Mouse (Mus musculus) naive thymus-derived CD4-positive, alpha-beta T cell, adult 2 months (primary cell): ENCODE results near the gene Arhgef5.
A peak's percentile ranks its signal among the peaks of the same experiment; 100 is the strongest.
"Not testable (repeated sequence)": the region's sequence is repeated elsewhere in the genome, so short reads cannot be mapped to it uniquely, and the experiment has no call there.

Experiments used
- DNase-seq: peaks from one replicate; pipeline ENCODE4 v3.0.0-alpha.2; 2011; ENCODE audit warnings: low read depth

Gene Arhgef5

GRCm38 (mm10) chr6:43265363-43266041 lies at the start of gene Arhgef5:
TSS of gene Arhgef5 (plus strand) at chr6:43265582.
- peak; percentile 17 for DNase-seq

DNA sequence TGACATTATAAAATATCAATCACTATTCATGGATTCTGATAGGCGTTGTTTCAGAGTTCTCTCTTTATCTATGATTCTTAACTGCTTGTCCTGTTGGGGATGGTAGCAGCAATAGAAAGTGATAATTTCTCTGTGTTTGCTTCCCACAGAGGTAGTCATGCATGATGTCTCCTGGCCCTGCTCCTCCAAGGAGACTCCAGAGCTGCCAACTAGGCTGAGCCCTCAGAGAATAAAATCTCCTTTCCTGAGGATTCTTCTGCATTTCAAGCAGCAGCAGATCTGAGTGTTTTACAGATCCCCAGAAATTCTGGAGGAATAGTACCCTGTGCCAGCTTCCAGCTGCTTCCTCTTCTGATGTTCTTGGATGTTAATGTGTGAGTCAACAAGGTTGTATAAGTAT lies 34.1 kb upstream of the Arhgef5 start, which contains the start of gene Olfr47:
Gene Olfr47, plus strand, starts transcription at position 275 of the 400 bp plus-strand sequence.
- not testable (repeated sequence) for DNase-seq

DNA sequence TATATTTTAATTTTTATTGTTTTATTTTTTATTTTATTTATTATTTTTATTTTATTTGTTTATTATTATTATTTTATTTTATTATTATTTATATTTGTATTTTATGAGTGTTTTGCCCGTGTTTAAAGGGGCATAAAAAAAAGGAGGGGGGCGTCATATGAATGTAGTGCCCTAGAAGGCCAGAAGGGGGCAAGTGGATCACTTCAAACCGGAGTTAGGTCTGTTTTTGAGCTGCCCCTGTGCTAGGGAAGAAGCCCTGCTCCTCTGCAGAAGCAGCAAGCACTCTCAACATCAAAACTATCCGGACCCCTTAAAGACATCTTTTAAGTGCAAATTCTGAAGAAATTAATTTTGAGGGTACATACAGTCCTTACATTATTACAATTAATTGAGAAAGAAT lies 23.3 kb upstream of the Arhgef5 start:
- DNase-seq: no peak

GRCm38 (mm10) chr6:43247396-43247795 lies 18.0 kb upstream of the Arhgef5 start:
- no peak for DNase-seq

- DNase-seq: no peak
Observed at GRCm38 (mm10) chr6:43252994-43253393, 12.4 kb upstream of the Arhgef5 start.

- DNase-seq: peak; percentile 13
Observed at GRCm38 (mm10) chr6:43254193-43254926, 11.0 kb upstream of the Arhgef5 start.

- DNase-seq: no peak
Observed at GRCm38 (mm10) chr6:43260756-43261155, 4.6 kb upstream of the Arhgef5 start.

- peak; percentile 28 for DNase-seq
Observed at GRCm38 (mm10) chr6:43266356-43266755, 974 bp downstream of the Arhgef5 start.

- no peak for DNase-seq
Observed at GRCm38 (mm10) chr6:43272597-43272996, 7.2 kb downstream of the Arhgef5 start.

- no peak for DNase-seq
Observed at GRCm38 (mm10) chr6:43274123-43274522, 8.7 kb downstream of the Arhgef5 start.

DNA sequence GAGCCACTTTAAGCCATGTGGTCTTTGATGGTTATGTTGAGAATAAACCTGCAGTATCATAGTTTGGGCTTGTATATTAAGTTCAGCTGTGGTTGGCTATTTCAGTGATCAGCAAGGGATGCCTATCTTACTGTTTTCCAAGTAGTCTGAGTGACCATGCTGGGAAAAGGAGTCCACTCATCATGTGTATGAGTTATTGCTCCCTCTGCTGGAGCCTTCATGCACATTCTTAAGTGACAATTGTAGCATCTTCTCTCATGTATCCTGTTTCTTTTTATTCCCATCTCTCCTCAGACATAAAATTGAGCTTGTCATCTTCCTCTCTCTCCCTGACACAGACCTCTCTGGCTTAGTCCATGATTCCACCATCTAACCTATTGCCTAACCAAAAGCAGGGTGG lies 12.9 kb downstream of the Arhgef5 start:
- peak; percentile 8 for DNase-seq

DNA sequence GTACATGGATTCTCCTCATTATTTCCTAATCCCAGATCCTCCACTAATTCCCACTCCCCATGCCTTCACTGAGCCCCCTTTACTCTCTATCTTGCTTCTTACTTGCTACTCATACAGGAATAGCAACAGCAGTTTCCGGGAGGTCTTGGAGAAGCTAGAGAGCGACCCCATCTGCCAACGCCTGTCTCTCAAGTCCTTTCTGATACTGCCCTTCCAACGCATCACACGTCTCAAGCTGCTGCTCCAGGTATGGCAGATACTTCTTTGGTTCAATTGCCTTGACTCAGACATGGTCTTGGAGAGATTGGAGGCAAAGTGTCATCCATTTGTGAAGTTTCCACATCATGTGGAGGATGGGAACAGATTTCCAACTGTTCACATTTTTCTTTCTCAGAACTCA lies 15.1 kb downstream of the Arhgef5 start:
- DNase-seq: no peak

- DNase-seq: no peak
Observed at GRCm38 (mm10) chr6:43292041-43292440, 26.7 kb downstream of the Arhgef5 start.

DNA sequence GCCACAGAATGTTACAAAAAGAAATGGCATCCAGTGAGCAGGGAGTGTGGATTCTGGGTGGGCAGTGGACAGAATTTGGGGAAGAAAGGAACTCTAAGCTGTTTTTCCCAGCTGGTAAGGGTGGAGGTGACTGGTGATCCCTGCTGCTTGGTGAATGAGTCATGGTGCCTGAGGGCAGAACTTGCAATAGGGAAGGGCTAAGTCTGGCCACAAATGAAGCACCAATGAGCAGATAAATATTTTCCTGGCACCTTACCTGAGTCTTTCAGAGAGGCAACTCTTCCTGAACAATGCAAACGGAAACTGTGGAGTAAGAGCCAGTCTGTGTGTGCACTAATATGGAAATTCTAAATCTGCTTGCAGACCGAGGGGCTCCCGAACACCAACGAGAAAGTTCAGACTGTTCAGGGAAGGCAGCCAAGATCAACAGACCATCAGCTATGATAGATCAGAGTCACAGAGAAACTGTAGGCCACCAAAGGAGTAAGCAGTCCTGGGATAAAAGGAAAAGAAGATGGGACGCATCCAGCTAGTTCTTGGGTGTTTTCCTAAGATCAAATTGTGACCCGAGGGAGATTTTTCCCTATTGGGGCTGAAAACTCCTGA lies 27.2 kb downstream of the Arhgef5 start:
- DNase-seq: no peak

- DNase-seq: no peak
Observed at GRCm38 (mm10) chr6:43293175-43293574, 27.8 kb downstream of the Arhgef5 start.

GRCm38 (mm10) chr6:43295908-43296307 lies 30.5 kb downstream of the Arhgef5 start:
- no peak for DNase-seq

DNA sequence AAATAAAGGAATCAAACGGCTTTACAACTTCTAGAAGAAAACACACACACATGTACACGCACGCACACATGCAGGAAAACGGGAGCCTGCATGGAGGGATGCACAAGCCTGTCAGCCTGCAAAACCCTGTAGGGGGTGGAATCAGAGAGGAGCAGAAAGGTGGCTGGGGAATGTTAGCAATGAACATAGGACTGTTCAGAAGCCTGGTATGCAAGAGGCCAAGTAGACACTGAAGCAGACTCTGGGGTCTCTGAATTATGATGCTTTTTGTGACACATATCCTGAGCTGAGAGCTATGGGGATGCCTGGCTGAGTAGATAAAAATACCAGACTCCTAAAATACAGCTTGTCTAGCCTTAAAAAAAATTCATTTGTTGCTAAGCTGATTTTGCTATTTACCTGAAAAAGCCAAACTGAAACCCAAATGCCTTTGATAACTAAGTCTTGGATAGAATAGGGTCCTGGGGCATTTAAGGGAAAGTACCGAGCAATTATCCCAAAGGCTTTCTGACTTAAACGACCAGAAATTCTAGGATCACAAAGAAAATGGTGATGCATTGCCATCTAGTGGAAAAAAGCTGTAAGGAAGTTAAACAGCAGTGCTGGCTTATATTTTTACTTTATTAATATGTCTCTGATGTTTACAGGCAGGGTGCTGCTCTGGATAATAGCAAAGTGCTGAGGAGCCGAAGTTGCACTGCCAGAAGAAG lies 31.6 kb downstream of the Arhgef5 start:
- DNase-seq: peak; percentile 2

GRCm38 (mm10) chr6:43297508-43297850 lies 32.1 kb downstream of the Arhgef5 start:
- no peak for DNase-seq

DNA sequence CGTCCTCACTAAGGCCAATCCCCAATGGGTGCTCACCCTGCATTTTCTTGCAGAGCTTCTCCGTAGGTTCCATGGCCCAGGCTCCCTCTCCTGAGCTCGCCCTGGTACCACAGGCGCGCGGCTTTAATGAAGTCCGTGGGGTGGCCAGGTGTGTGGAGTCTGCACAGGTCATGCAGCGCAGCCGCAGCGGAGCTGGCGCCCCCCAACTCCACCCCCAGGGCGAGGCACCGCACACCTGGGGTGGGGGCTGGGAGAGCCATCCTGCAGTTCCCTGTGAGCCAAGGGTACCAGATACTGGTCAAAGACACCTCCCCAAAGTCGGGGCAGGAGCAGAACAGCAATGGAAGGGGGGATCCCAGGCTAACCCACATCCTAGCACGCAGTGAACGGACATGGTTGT lies 44.1 kb downstream of the Arhgef5 start, which contains the start of gene Nobox:
Gene Nobox, minus strand, starts transcription at position 101 of the 400 bp plus-strand sequence.
- no peak for DNase-seq

- no peak for DNase-seq
Observed at GRCm38 (mm10) chr6:43310071-43310470, 44.7 kb downstream of the Arhgef5 start.

- no peak for DNase-seq
Observed at GRCm38 (mm10) chr6:43312546-43312945, 47.2 kb downstream of the Arhgef5 start.

- DNase-seq: no peak
Observed at GRCm38 (mm10) chr6:43312961-43313656, 47.7 kb downstream of the Arhgef5 start.
